Mouse (Mus musculus) brain, embryonic 14.5 days (tissue): Measurements from ENCODE around the gene Pou2f3.

Experiments used
- CTCF ChIP-seq: fragments of 200-500 bp; IDR thresholded peaks from 2 replicates; pipeline ENCODE4 v1.5.1; 2012; ENCODE audit warnings: inconsistent platforms, mild to moderate bottlenecking, moderate library complexity, borderline replicate concordance; ENCODE audit not compliant: insufficient read depth, insufficient read length; ENCODE audit errors: extremely low read depth
- POLR2A ChIP-seq: fragments of 200-500 bp; IDR thresholded peaks from 2 replicates; pipeline ENCODE4 v1.6.1; 2012; ENCODE audit warnings: mild to moderate bottlenecking, inconsistent platforms, borderline replicate concordance; ENCODE audit not compliant: poor library complexity, insufficient read depth, insufficient read length, severe bottlenecking; ENCODE audit errors: extremely low read depth

DNA sequence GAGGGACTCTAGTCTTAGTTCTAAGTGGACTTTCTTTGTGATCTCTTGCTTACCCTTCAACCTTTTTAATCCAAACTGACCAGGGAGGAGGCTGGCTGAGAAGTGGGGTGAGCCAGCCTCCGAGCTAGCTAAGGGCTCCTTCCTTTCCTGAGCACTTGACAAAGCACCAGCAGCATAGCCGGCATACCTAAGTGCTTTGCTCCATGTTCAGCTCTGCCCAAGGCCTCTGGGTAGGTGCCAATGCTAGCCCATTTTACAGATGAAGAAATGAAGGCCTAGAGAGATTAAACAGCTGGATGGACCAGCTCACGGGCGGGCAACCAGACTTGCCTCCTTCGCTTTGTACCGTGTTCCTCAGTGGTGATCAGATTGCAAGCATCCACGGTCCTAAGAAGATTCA lies 26.4 kb upstream of the Pou2f3 start:
- TF ChIP-seq POLR2A: no peak
- no peak for TF ChIP-seq CTCF
